In the genomic region with DNA sequence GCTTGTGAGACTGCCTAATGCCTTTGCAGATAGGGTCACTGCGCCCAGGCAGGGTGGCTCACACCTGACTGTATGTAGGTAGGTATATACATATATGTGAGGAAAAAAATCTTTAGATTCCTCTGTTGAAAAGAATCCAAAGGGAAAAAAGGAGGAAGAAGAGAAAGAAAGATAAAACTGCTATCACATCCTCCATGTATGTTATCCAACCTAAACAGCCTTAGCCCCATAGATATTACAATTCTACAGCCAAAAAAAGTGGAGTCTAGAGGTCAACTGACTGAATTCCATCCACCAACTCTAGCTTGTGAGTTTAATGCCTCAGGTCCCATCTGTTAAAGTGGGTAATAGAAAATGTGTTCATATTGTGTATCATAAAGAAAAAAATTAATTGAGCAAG, we compare ENCODE assay signal across 11 mouse cellular contexts. TPM values are rescaled to one million over a fixed set of nuclear protein-coding genes. Genes with fewer than 3 reads are reported as not detected.
DNase-seq lines count a peak whose midpoint lies in the region; ATAC-seq and TF ChIP-seq lines count a peak whose summit lies in the region.
"Had no signal": no experiment of that assay in that cellular context is flagged by ENCODE, and none has a peak within 500 bp of the region (broad histone marks: within the 10 kb centered on the region; RNA-seq: fewer than 3 reads in every experiment).

No protein-coding gene starts in this region.

- no peak for TF ChIP-seq CTCF in liver, embryonic 14.5 days (IDR thresholded peaks at IDR 0.05; ENCODE audit: low read depth)

- no peak for DNase-seq in limb, embryonic 11.5 days (ENCODE audit: low spot score)
- no peak for DNase-seq in limb, embryonic 10.5 days (ENCODE audit: low spot score)
- no peak for DNase-seq in ES-E14 (ENCODE audit: low read depth, low spot score)
- no peak for DNase-seq in liver, embryonic 14.5 days (ENCODE audit: low read depth in 3 of 3, low spot score in 3 of 3)
- DNase-seq in ovary, adult 18-20 months (ENCODE audit: low spot score), result no peak
- no peak for DNase-seq in ovary, postnatal 10 days (ENCODE audit: low spot score)
- DNase-seq: adrenal gland, adult 2 months; thymus, postnatal 25 days had no signal

- no peaks in the 10 kb centered on the region; the same call in 1 of the 2 replicates for H3K36me3 ChIP-seq in limb, embryonic 11.5 days (ENCODE audit: control insufficient read depth, insufficient read depth, low read length)
- peaks cover 23% of the 10 kb centered on the region for H3K36me3 ChIP-seq in limb, embryonic 10.5 days
- no peaks in the 10 kb centered on the region; the same call in 1 of the 2 replicates for H3K36me3 ChIP-seq in ES-E14 (ENCODE audit: control insufficient read depth, insufficient read depth, low read length, poor library complexity, severe bottlenecking)
- peaks cover 14% of the 10 kb centered on the region for H3K36me3 ChIP-seq in forebrain, embryonic 15.5 days
- no peaks in the 10 kb centered on the region for H3K36me3 ChIP-seq in liver, embryonic 14.5 days (replicated peaks; ENCODE audit: control insufficient read depth, insufficient read depth, low read depth)

- H3K4me2 ChIP-seq in limb, embryonic 11.5 days (ENCODE audit: low read depth, severe bottlenecking), result no peak overlapping the region
- H3K4me2 ChIP-seq in forebrain, embryonic 15.5 days (replicated peaks), result 0 out of 2 replicates have a peak overlapping the region, but pooled peaks have one; percentile 65
- peak overlapping the region; percentile 80 for H3K4me2 ChIP-seq in liver, embryonic 14.5 days (ENCODE audit: low read depth)

- H3K27ac ChIP-seq in limb, embryonic 11.5 days (replicated peaks; ENCODE audit: low read depth, low read length), result no peak overlapping the region
- H3K27ac ChIP-seq in limb, embryonic 10.5 days, result no peak overlapping the region
- no peak overlapping the region for H3K27ac ChIP-seq in ES-E14 (ENCODE audit: insufficient read depth, low read depth, low read length, poor library complexity, severe bottlenecking)
- no peak overlapping the region for H3K27ac ChIP-seq in forebrain, embryonic 15.5 days (replicated peaks)
- no peak overlapping the region for H3K27ac ChIP-seq in liver, embryonic 14.5 days

- peak overlapping the region; percentile 67; the same call in 1 of the 2 replicates for H3K4me3 ChIP-seq in limb, embryonic 11.5 days (ENCODE audit: low read depth, low read length)
- no peak overlapping the region for H3K4me3 ChIP-seq in limb, embryonic 10.5 days
- no peak overlapping the region for H3K4me3 ChIP-seq in ES-E14 (ENCODE audit: insufficient read depth in 1 of 2, low read depth in 1 of 2, low read length in 2 of 2, poor library complexity in 1 of 2, severe bottlenecking in 1 of 2)
- H3K4me3 ChIP-seq in forebrain, embryonic 15.5 days, result no peak overlapping the region
- H3K4me3 ChIP-seq in liver, embryonic 14.5 days (ENCODE audit: insufficient read depth in 1 of 2, low read depth in 2 of 2, low read length in 2 of 2), result no peak overlapping the region

- TF ChIP-seq EP300 in liver, embryonic 14.5 days (IDR thresholded peaks at IDR 0.05; ENCODE audit: low read depth), result no peak

- peaks cover 4% of the 10 kb centered on the region; the same call in 1 of the 2 replicates for H3K4me1 ChIP-seq in limb, embryonic 11.5 days (ENCODE audit: control insufficient read depth, insufficient read depth, low read length)
- H3K4me1 ChIP-seq in limb, embryonic 10.5 days, result peaks cover 14% of the 10 kb centered on the region
- no peaks in the 10 kb centered on the region; a peak in 1 of 4 replicates for H3K4me1 ChIP-seq in ES-E14 (ENCODE audit: control insufficient read depth in 2 of 2, insufficient read depth in 2 of 2, low read length in 2 of 2, poor library complexity in 1 of 2)
- H3K4me1 ChIP-seq in forebrain, embryonic 15.5 days, result peaks cover 25% of the 10 kb centered on the region
- H3K4me1 ChIP-seq in liver, embryonic 14.5 days (replicated peaks; ENCODE audit: control insufficient read depth in 2 of 2, insufficient read depth in 2 of 2, low read length in 1 of 2), result peaks cover 6 to 9% of the 10 kb centered on the region in 2 experiments

- no peak for ATAC-seq in limb, embryonic 11.5 days (ENCODE audit: insufficient number of reproducible peaks, low FRiP score, low TSS enrichment, low read depth)
- no peak for ATAC-seq in forebrain, embryonic 15.5 days (replicated peaks)
- no peak for ATAC-seq in liver, embryonic 14.5 days (ENCODE audit: insufficient read depth)

- in situ Hi-C loops in ES-E14 (cut with MboI; ENCODE audit: low sequenced_read_pairs in 2 of 2, unreplicated experiment in 2 of 2), result no loop called here

- H3K9ac ChIP-seq in limb, embryonic 11.5 days (ENCODE audit: low read length), result no peak overlapping the region
- H3K9ac ChIP-seq in ES-E14 (ENCODE audit: insufficient read depth, low read depth, low read length, poor library complexity, severe bottlenecking), result peak overlapping the region; percentile 84; the same call in 1 of the 2 replicates
- no peak overlapping the region for H3K9ac ChIP-seq in forebrain, embryonic 15.5 days (replicated peaks)
- H3K9ac ChIP-seq in liver, embryonic 14.5 days (replicated peaks), result no peak overlapping the region; the same call in 1 of the 2 replicates

- no peaks in the 10 kb centered on the region for H3K9me3 ChIP-seq in limb, embryonic 11.5 days (ENCODE audit: control insufficient read depth, low read length)
- H3K9me3 ChIP-seq in limb, embryonic 10.5 days (replicated peaks), result 0 out of 2 replicates have a peak, but pooled peaks cover 1% of the 10 kb centered on the region
- H3K9me3 ChIP-seq in ES-E14 (ENCODE audit: control insufficient read depth, insufficient read depth, low read depth, low read length), result no peaks in the 10 kb centered on the region
- H3K9me3 ChIP-seq in forebrain, embryonic 15.5 days, result 0 out of 2 replicates have a peak, but pooled peaks cover 3% of the 10 kb centered on the region
- H3K9me3 ChIP-seq in liver, embryonic 14.5 days (ENCODE audit: control insufficient read depth, low read length), result no peaks in the 10 kb centered on the region
- H3K9me3 ChIP-seq: embryonic facial prominence, embryonic 15.5 days; megakaryocyte, embryonic 14.5 days had no signal

- no peaks in the 10 kb centered on the region for H3K27me3 ChIP-seq in limb, embryonic 11.5 days (ENCODE audit: control insufficient read depth, insufficient read depth, low read length)
- no peaks in the 10 kb centered on the region for H3K27me3 ChIP-seq in limb, embryonic 10.5 days (ENCODE audit: low read depth, poor library complexity, severe bottlenecking)
- H3K27me3 ChIP-seq in forebrain, embryonic 15.5 days, result no peaks in the 10 kb centered on the region
- H3K27me3 ChIP-seq in liver, embryonic 14.5 days (ENCODE audit: control insufficient read depth, insufficient read depth, low read length), result no peaks in the 10 kb centered on the region
- H3K27me3 ChIP-seq: embryonic facial prominence, embryonic 15.5 days; megakaryocyte, embryonic 14.5 days had no signal

- WGBS in limb, embryonic 11.5 days, result 95% methylated on average over 1 of the region's 1 CpGs
- 98% methylated on average over 1 of the region's 1 CpGs for WGBS in limb, embryonic 10.5 days
- 95% methylated on average over 1 of the region's 1 CpGs for WGBS in forebrain, embryonic 15.5 days
- WGBS in liver, embryonic 14.5 days (ENCODE audit: insufficient replicate concordance), result 80% methylated on average over 1 of the region's 1 CpGs

TF ChIP-seq in ES-E14, 5 proteins besides CTCF, POLR2A, EP300 and RAD21:
- TF ChIP-seq HCFC1 (IDR thresholded peaks at IDR 0.05; ENCODE audit: borderline replicate concordance, insufficient read depth, low read length) (no peak), CHD2 (IDR thresholded peaks at IDR 0.05; ENCODE audit: low read depth, low read length) (no peak), ZNF384 (IDR thresholded peaks at IDR 0.05; ENCODE audit: low read depth, low read length) (no peak), MAFK (IDR thresholded peaks at IDR 0.05; ENCODE audit: insufficient read depth, low read depth, low read length) (no peak), ZC3H11A (IDR thresholded peaks at IDR 0.05; ENCODE audit: borderline replicate concordance, low read depth, low read length) (no peak)

RNA-seq across cellular contexts. Expression of a gene that starts 1.0 kb away (rescaled TPM):
- polyA plus RNA-seq in limb, embryonic 11.5 days (2014; fragmentation: Nextera tagmentation; extraction: Ambion mirVana), result 282 and 286 TPM in 2 replicates
- 314 and 345 TPM in 2 replicates for polyA plus RNA-seq in limb, embryonic 10.5 days (2016; fragmentation: Nextera tagmentation; extraction: Ambion mirVana)
- 173 and 191 TPM in 2 replicates for total RNA-seq in ES-E14 (2012; rRNA removed)
- polyA plus RNA-seq in forebrain, embryonic 15.5 days (2015; fragmentation: Nextera tagmentation; extraction: Ambion mirVana), result 203 and 204 TPM in 2 replicates
- polyA plus RNA-seq in liver, embryonic 14.5 days (2012; rRNA removed), result 22.6 and 36.5 TPM in 2 replicates
- 65.4 and 70.5 TPM in 2 replicates for polyA plus RNA-seq in liver, embryonic 14.5 days (2014; fragmentation: Nextera tagmentation; extraction: Ambion mirVana)

RNA-seq across cellular contexts. Expression of a gene that starts 42.6 kb away (rescaled TPM):
- polyA plus RNA-seq in limb, embryonic 11.5 days (2014; fragmentation: Nextera tagmentation; extraction: Ambion mirVana), result 2.7 and 2.8 TPM in 2 replicates
- polyA plus RNA-seq in limb, embryonic 10.5 days (2016; fragmentation: Nextera tagmentation; extraction: Ambion mirVana), result 2.8 and 2.9 TPM in 2 replicates
- total RNA-seq in ES-E14 (2012; rRNA removed), result 3.6 and 8.1 TPM in 2 replicates
- polyA plus RNA-seq in forebrain, embryonic 15.5 days (2015; fragmentation: Nextera tagmentation; extraction: Ambion mirVana), result 7.6 and 9.7 TPM in 2 replicates
- 7.1 and 7.4 TPM in 2 replicates for polyA plus RNA-seq in liver, embryonic 14.5 days (2012; rRNA removed)
- polyA plus RNA-seq in liver, embryonic 14.5 days (2014; fragmentation: Nextera tagmentation; extraction: Ambion mirVana), result 18.5 and 22.3 TPM in 2 replicates
